Mouse (Mus musculus) CH12.LX (cell line): ENCODE results near the gene Yaf2.

Experiments
- CHD2 ChIP-seq: IDR thresholded peaks from 2 replicates; pipeline ENCODE4 v1.6.1; 2011; ENCODE audit warnings: low read length, improper control_type of control experiment
- CTCF ChIP-seq, 2 experiments: IDR thresholded peaks in 1 of 2; conservative IDR thresholded peaks in 1 of 2; 2 replicates each; pipeline ENCODE4 v1.5.1; 2011 to 2012; ENCODE audit warnings: low read depth in 2 of 2, low read length in 2 of 2, improper control_type of control experiment in 1 of 2, inconsistent platforms in 1 of 2, mild to moderate bottlenecking in 1 of 2, moderate library complexity in 1 of 2
- E2F4 ChIP-seq: IDR thresholded peaks from 2 replicates; pipeline ENCODE4 v1.6.1; 2011; ENCODE audit warnings: low read depth, low read length, improper control_type of control experiment; ENCODE audit not compliant: insufficient replicate concordance
- EP300 ChIP-seq: IDR thresholded peaks from 2 replicates; pipeline ENCODE4 v1.6.1; 2011; ENCODE audit warnings: low read length, improper control_type of control experiment
- MAX ChIP-seq: IDR thresholded peaks from 2 replicates; pipeline ENCODE4 v1.6.1; 2011; ENCODE audit warnings: low read length, improper control_type of control experiment
- MEF2A ChIP-seq: IDR thresholded peaks from 2 replicates; pipeline ENCODE4 v1.6.1; 2014; ENCODE audit warnings: low read depth, mild to moderate bottlenecking, inconsistent platforms, low read length, improper control_type of control experiment, borderline replicate concordance
- MXI1 ChIP-seq: IDR thresholded peaks from 2 replicates; pipeline ENCODE4 v1.6.1; 2011; ENCODE audit warnings: mild to moderate bottlenecking, low read depth, low read length, improper control_type of control experiment
- NRF1 ChIP-seq: IDR thresholded peaks from 2 replicates; pipeline ENCODE4 v1.6.1; 2014; ENCODE audit warnings: low read depth, mild to moderate bottlenecking, inconsistent platforms, low read length, improper control_type of control experiment, moderate library complexity
- POLR2A ChIP-seq: IDR thresholded peaks from 2 replicates; pipeline ENCODE4 v1.6.1; 2011; ENCODE audit warnings: low read depth, mild to moderate bottlenecking, improper control_type of control experiment, low read length
- RAD21 ChIP-seq: IDR thresholded peaks from 2 replicates; pipeline ENCODE4 v1.6.1; 2011; ENCODE audit warnings: low read depth, mild to moderate bottlenecking, low read length, improper control_type of control experiment, moderate library complexity
- RCOR1 ChIP-seq: conservative IDR thresholded peaks from 2 replicates; pipeline ENCODE4 v1.6.1; 2012; ENCODE audit warnings: low read depth, mild to moderate bottlenecking, inconsistent platforms, low read length, improper control_type of control experiment
- USF1 ChIP-seq: IDR thresholded peaks from 2 replicates; pipeline ENCODE4 v1.6.1; 2014; ENCODE audit warnings: low read depth, mild to moderate bottlenecking, inconsistent platforms, low read length, improper control_type of control experiment
- ZC3H11A ChIP-seq: IDR thresholded peaks from 2 replicates; pipeline ENCODE4 v1.6.1; 2012; ENCODE audit warnings: low read depth, mild to moderate bottlenecking, inconsistent platforms, low read length, improper control_type of control experiment
- ZMIZ1 ChIP-seq: IDR thresholded peaks from 2 replicates; pipeline ENCODE4 v1.6.1; 2012; ENCODE audit warnings: low read depth, mild to moderate bottlenecking, inconsistent platforms, low read length, improper control_type of control experiment

DNA sequence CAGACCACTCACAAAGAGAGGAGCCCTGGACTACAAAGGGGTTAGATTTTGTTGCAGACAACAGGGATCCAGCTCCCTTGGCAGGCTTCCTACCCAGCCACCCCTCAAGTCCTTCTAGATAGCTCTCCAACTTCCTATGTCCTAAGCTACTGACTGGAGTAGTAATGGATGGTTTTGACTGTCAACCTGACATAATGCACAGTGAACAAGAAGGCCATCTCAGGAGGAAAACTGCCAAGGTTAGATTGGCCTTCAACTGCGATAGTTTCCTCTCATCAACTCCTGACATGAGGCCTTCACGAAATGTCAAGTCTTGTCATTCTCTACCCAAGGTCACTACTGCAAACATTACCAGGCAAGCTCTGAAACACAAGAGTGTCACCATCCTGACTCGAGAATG, 72.5 kb downstream of the Yaf2 start:
- TF ChIP-seq ZMIZ1 (no peak), CTCF (conservative IDR thresholded peaks at IDR 0.05 in 1 of 2, IDR thresholded peaks at IDR 0.05 in 1 of 2; ENCODE audit: low read depth in 2 of 2, low read length in 2 of 2) (no peak), MEF2A (no peak), EP300 (no peak), POLR2A (no peak), NRF1 (no peak), ZC3H11A (no peak), MAX (no peak), RCOR1 (no peak), RAD21 (no peak), MXI1 (no peak), CHD2 (no peak), E2F4 (no peak), USF1 (no peak)
